Mouse (Mus musculus): ENCODE measurements around the gene Cfap69. TPM values are rescaled to one million over a fixed set of nuclear protein-coding genes. Genes with fewer than 3 reads are reported as not detected.
A peak's percentile ranks its signal among the peaks of the same experiment; 100 is the strongest.

Cfap69 gene
- polyA plus RNA-seq, 1 experiment from 2014 or later: 12.3 TPM

DNA sequence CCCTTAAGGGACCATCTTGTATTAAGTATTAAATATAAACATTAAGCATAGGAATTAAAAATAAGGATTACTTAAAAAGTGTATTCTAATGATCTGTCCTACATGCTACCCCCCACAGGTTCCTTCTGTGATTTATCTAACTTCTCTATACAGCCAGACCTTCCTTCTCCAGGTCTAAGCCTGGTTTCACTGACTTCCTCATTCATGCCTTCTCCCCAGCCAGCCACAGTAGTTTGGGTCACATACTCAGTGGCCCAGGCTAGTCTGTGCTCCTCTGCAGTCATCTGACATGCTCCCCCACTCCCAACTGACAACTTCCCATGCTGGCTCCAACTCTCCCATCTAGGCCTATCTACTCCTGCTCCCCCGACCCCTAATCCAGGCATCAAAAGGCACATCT lies 112.9 kb downstream of the Cfap69 start:
- H3K4me2 ChIP-seq (ENCODE audit: low read length): no peak overlapping the region
- H3K36me3 ChIP-seq (ENCODE audit: control insufficient read depth, insufficient read depth, low read length): peaks cover 50% of the 10 kb centered on the region
- ATAC-seq (ENCODE audit: low FRiP score, low TSS enrichment) (no peak), DNase-seq (no peak)
- no peak overlapping the region for H3K27ac ChIP-seq (replicated peaks; ENCODE audit: low read depth, low read length)
- WGBS: 100% methylated on average over 1 of the region's 1 CpGs
- no peak overlapping the region for H3K4me3 ChIP-seq (replicated peaks; ENCODE audit: low read depth, low read length)
- H3K4me1 ChIP-seq (ENCODE audit: control insufficient read depth, insufficient read depth, low read length): no peaks in the 10 kb centered on the region
- H3K9ac ChIP-seq (replicated peaks; ENCODE audit: low read length): no peak overlapping the region
- H3K9me3 ChIP-seq (ENCODE audit: control insufficient read depth, low read length): no peaks in the 10 kb centered on the region
- no peaks in the 10 kb centered on the region for H3K27me3 ChIP-seq (ENCODE audit: control insufficient read depth, insufficient read depth, low read length)

- H3K27ac ChIP-seq (replicated peaks; ENCODE audit: low read depth, low read length): no peak overlapping the region
- H3K9me3 ChIP-seq (ENCODE audit: control insufficient read depth, low read length): no peaks in the 10 kb centered on the region
- H3K36me3 ChIP-seq (ENCODE audit: control insufficient read depth, insufficient read depth, low read length): peaks cover 50% of the 10 kb centered on the region
- DNase-seq (no peak), ATAC-seq (ENCODE audit: low FRiP score, low TSS enrichment) (no peak)
- no peaks in the 10 kb centered on the region for H3K27me3 ChIP-seq (ENCODE audit: control insufficient read depth, insufficient read depth, low read length)
- no peak overlapping the region for H3K4me3 ChIP-seq (replicated peaks; ENCODE audit: low read depth, low read length)
- no peak overlapping the region for H3K4me2 ChIP-seq (ENCODE audit: low read length)
- H3K4me1 ChIP-seq (ENCODE audit: control insufficient read depth, insufficient read depth, low read length): no peaks in the 10 kb centered on the region
- 25% methylated on average over 3 of the region's 3 CpGs for WGBS
- H3K9ac ChIP-seq (replicated peaks; ENCODE audit: low read length): no peak overlapping the region
Measured at GRCm38 (mm10) chr5:5540385-5540784, 123.7 kb downstream of the Cfap69 start.

DNA sequence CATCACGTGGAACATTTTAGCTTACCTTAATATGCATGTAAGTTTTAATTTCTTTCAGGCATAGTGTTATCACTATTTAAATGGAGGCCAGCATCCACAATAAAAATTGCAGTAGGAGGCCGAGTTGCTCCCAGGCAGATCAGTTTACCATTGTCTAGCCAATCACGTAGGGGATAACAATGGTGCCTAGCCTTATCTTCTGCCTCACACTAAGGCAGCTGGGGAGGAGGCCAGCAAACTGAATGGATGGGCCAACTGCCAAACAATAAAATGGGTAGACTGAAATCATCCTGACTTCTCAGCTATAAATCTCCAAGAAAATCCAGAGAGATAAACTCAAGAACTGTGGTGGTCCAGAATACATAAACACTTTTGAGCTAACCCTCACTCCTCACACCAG lies 124.3 kb downstream of the Cfap69 start:
- no peak overlapping the region for H3K4me3 ChIP-seq (replicated peaks; ENCODE audit: low read depth, low read length)
- H3K4me2 ChIP-seq (ENCODE audit: low read length): no peak overlapping the region
- no peak overlapping the region for H3K27ac ChIP-seq (replicated peaks; ENCODE audit: low read depth, low read length)
- DNase-seq (peak; percentile 27), ATAC-seq (ENCODE audit: low FRiP score, low TSS enrichment) (no peak)
- H3K36me3 ChIP-seq (ENCODE audit: control insufficient read depth, insufficient read depth, low read length): peaks cover 49% of the 10 kb centered on the region
- no peaks in the 10 kb centered on the region for H3K27me3 ChIP-seq (ENCODE audit: control insufficient read depth, insufficient read depth, low read length)
- WGBS: 65% methylated on average over 3 of the region's 3 CpGs
- H3K9ac ChIP-seq (replicated peaks; ENCODE audit: low read length): no peak overlapping the region
- no peaks in the 10 kb centered on the region for H3K9me3 ChIP-seq (ENCODE audit: control insufficient read depth, low read length)
- no peaks in the 10 kb centered on the region for H3K4me1 ChIP-seq (ENCODE audit: control insufficient read depth, insufficient read depth, low read length)

GRCm38 (mm10) chr5:5536131-5536530 lies 127.9 kb downstream of the Cfap69 start:
- WGBS: 93% methylated on average over 1 of the region's 1 CpGs
- Histone ChIP-seq H3K4me1 (ENCODE audit: control insufficient read depth, insufficient read depth, low read length) (no peaks in the 10 kb centered on the region), H3K27ac (replicated peaks; ENCODE audit: low read depth, low read length) (no peak overlapping the region), H3K4me3 (replicated peaks; ENCODE audit: low read depth, low read length) (no peak overlapping the region), H3K4me2 (ENCODE audit: low read length) (no peak overlapping the region), H3K36me3 (ENCODE audit: control insufficient read depth, insufficient read depth, low read length) (peaks cover 18% of the 10 kb centered on the region), H3K9me3 (ENCODE audit: control insufficient read depth, low read length) (no peaks in the 10 kb centered on the region), H3K9ac (replicated peaks; ENCODE audit: low read length) (no peak overlapping the region), H3K27me3 (ENCODE audit: control insufficient read depth, insufficient read depth, low read length) (no peaks in the 10 kb centered on the region)
- ATAC-seq (ENCODE audit: low FRiP score, low TSS enrichment) (no peak), DNase-seq (no peak)

DNA sequence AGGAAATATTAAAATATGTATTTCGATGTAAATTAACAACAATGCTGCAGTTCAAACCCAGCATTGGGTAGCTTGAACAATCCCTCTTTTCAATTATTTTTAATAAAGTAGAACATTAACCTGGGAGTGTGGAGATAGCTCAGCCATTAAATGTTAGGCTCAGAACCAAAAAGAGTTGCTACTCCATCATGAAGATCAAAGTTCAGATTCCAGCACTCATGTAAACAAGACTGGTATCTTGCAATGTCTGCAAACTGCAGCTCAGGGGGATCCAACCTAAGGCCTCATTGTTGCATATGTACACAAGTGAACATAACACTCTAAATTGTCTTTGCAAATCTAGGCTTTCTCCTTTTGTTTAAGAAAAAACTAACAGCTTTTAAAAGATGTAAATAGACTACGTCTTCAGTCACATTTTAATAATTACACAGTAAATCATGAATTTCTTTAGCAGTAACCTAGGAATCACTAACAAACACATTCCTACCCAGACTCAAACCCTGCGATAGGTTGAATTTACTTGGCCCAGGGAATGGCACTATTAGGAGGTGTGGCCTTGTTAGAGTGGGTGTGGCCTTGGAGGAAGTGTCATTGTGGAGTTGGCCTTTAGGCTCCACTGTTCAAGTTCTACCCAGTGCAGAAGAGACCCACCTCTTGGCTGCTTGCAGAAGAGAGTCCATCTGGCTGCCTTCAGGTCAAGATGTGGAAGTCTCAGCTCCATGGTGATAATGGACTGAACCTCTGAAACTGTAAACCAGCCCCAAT lies 130.2 kb downstream of the Cfap69 start:
- WGBS: 93% methylated on average over 3 of the region's 3 CpGs
- ATAC-seq (ENCODE audit: low FRiP score, low TSS enrichment): no peak
- H3K9ac ChIP-seq (replicated peaks; ENCODE audit: low read length): no peak overlapping the region

More for the DNA sequence above, 130.2 kb downstream of the Cfap69 start:
- peaks cover 7% of the 10 kb centered on the region for H3K36me3 ChIP-seq (ENCODE audit: control insufficient read depth, insufficient read depth, low read length)
- no peaks in the 10 kb centered on the region for H3K27me3 ChIP-seq (ENCODE audit: control insufficient read depth, insufficient read depth, low read length)
- H3K27ac ChIP-seq (replicated peaks; ENCODE audit: low read depth, low read length): no peak overlapping the region
- no peak overlapping the region for H3K4me2 ChIP-seq (ENCODE audit: low read length)
- H3K4me3 ChIP-seq (replicated peaks; ENCODE audit: low read depth, low read length): no peak overlapping the region
- no peaks in the 10 kb centered on the region for H3K4me1 ChIP-seq (ENCODE audit: control insufficient read depth, insufficient read depth, low read length)
- no peaks in the 10 kb centered on the region for H3K9me3 ChIP-seq (ENCODE audit: control insufficient read depth, low read length)
- DNase-seq: no peak

Other genes with a start within 250 kb of the Cfap69 start
- 50.7 and 54.0 TPM in 2 replicates for gene Cdk14, start 243.9 kb downstream of the Cfap69 start, polyA plus RNA-seq (2014; fragmentation: Nextera tagmentation; extraction: Ambion mirVana)
- gene 1700015F17Rik, start 185.1 kb downstream of the Cfap69 start, polyA plus RNA-seq (2014; fragmentation: Nextera tagmentation; extraction: Ambion mirVana): not detected in 2 replicates
- 13.9 and 19.1 TPM in 2 replicates for gene Cldn12, start 149.3 kb downstream of the Cfap69 start, polyA plus RNA-seq (2014; fragmentation: Nextera tagmentation; extraction: Ambion mirVana)
- 20.6 and 26.9 TPM in 2 replicates for gene Gtpbp10, start 104.7 kb downstream of the Cfap69 start, polyA plus RNA-seq (2014; fragmentation: Nextera tagmentation; extraction: Ambion mirVana)
- 10.3 and 12.5 TPM in 2 replicates for gene Gm8773, start 90.4 kb downstream of the Cfap69 start, polyA plus RNA-seq (2014; fragmentation: Nextera tagmentation; extraction: Ambion mirVana)
- 5.0 and 6.2 TPM in 2 replicates for gene Steap2, start 30.3 kb upstream of the Cfap69 start, polyA plus RNA-seq (2014; fragmentation: Nextera tagmentation; extraction: Ambion mirVana)
- 0.59 and 0.68 TPM in 2 replicates for gene Steap1, start 85.1 kb upstream of the Cfap69 start, polyA plus RNA-seq (2014; fragmentation: Nextera tagmentation; extraction: Ambion mirVana)